Mouse (Mus musculus) embryonic facial prominence, embryonic 14.5 days (tissue): Measurements from ENCODE around the gene Lpcat2. TPM values are rescaled to one million over a fixed set of nuclear protein-coding genes. Genes with fewer than 3 reads are reported as not detected.

ENCODE experiments used
- ATAC-seq: fragments of 200-750 bp; cut with Nextera tagmentation; 2 replicates; pipeline ENCODE4 v1.8.0; 2017; ENCODE audit warnings: low read depth, moderate number of reproducible peaks, moderate TSS enrichment
- DNase-seq: peaks from one replicate; pipeline ENCODE4 v3.0.0-alpha.2; 2015; ENCODE audit warnings: low spot score
- H3K27ac ChIP-seq: fragments of 300-500 bp; sonication (generic); replicated peaks from 2 replicates; pipeline ENCODE4 v1.5.1; 2014; ENCODE audit warnings: low read depth, mild to moderate bottlenecking, low read length, moderate library complexity
- H3K27me3 ChIP-seq: fragments of 300-500 bp; sonication (generic); replicated peaks from 2 replicates; pipeline ENCODE4 v1.6.1; 2014; ENCODE audit warnings: low read length; ENCODE audit not compliant: control insufficient read depth, insufficient read depth
- H3K36me3 ChIP-seq: fragments of 300-500 bp; sonication (generic); 2 replicates; pipeline ENCODE4 v1.6.1; 2014; ENCODE audit warnings: low read length, mixed read lengths; ENCODE audit not compliant: control insufficient read depth, insufficient read depth
- H3K4me1 ChIP-seq: fragments of 300-500 bp; sonication (generic); 2 replicates; pipeline ENCODE4 v1.6.1; 2014; ENCODE audit warnings: antibody characterized with exemption, low read length; ENCODE audit not compliant: control insufficient read depth, insufficient read depth
- H3K4me2 ChIP-seq: fragments of 300-500 bp; sonication (generic); 2 replicates; pipeline ENCODE4 v1.6.1; 2014; ENCODE audit warnings: low read depth, mild to moderate bottlenecking, low read length, moderate library complexity, mixed read lengths
- H3K4me3 ChIP-seq: fragments of 300-500 bp; sonication (generic); 2 replicates; pipeline ENCODE4 v1.5.1; 2014; ENCODE audit warnings: low read depth, mild to moderate bottlenecking, low read length
- H3K9ac ChIP-seq: fragments of 300-500 bp; sonication (generic); 2 replicates; pipeline ENCODE4 v1.6.1; 2014; ENCODE audit warnings: low read depth, mild to moderate bottlenecking, low read length, moderate library complexity, mixed read lengths
- H3K9me3 ChIP-seq: fragments of 300-500 bp; sonication (generic); 2 replicates; pipeline ENCODE4 v1.6.1; 2016; ENCODE audit warnings: low read length; ENCODE audit not compliant: control insufficient read depth
- WGBS: fragments of 180-500 bp; shearing (Covaris S2); extraction: QIAGEN DNeasy Blood & Tissue Kit; methylation state at CpG from one replicate; pipeline ENCODE4 v1.1.7; 2014; 5-methylcytosine and 5-hydroxymethylcytosine counted together
- microRNA-seq: library from miRNA; unstranded; fragments of <30 nt; microRNA quantifications from one replicate; pipeline ENCODE4, GENCODE M21; 2016; ENCODE audit warnings: borderline number of aligned reads
- polyA plus RNA-seq: library from polyadenylated mRNA; unstranded; fragments of >200 nt; fragmentation: Nextera tagmentation; extraction: Ambion mirVana; gene quantifications from 2 replicates; pipeline ENCODE4 v1.2.1, GENCODE M21; 2014

Lpcat2 gene
- polyA plus RNA-seq, 1 experiment from 2014 or later = 10.2 TPM

DNA sequence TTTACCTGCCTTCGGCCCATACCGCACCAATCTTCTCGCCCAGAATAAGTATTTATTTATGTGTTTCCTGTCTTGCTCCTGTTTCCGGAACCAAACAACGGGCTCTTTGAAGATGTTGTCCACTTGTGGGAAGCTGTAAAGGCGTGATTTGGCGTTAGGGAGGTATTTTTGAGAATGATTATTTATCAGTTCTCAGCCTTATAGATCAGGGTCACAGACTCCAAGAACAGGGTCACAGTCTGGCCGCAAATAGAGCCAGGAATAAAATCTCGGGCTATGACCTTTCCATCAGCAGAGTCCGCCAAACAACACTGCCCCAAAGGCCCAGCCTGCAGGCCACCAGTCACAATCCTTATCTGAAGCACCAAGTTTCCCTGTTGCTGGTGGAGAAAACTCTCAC is 104.6 kb downstream of the Lpcat2 start, which contains the start of gene Slc6a2:
Slc6a2 (plus strand) TSS at position 301 of the 400 bp plus-strand sequence.
- no peak within 1 kb of the TSS for H3K27ac ChIP-seq
- H3K9me3 ChIP-seq = no peaks in the 10 kb centered on the region
- peaks cover 6% of the 10 kb centered on the region; the same call in 1 of the 2 replicates for H3K4me1 ChIP-seq
- peak within 1 kb of the TSS; percentile 43 for H3K4me3 ChIP-seq
- no peaks in the 10 kb centered on the region for H3K36me3 ChIP-seq
- peak within 1 kb of the TSS; percentile 90 for H3K4me2 ChIP-seq
- ATAC-seq (no peak), DNase-seq (no peak)
- WGBS = 63% methylated on average over 10 of the region's 10 CpGs
- peak within 1 kb of the TSS; percentile 55 for H3K9ac ChIP-seq
- peaks cover 44% of the 10 kb centered on the region for H3K27me3 ChIP-seq

DNA sequence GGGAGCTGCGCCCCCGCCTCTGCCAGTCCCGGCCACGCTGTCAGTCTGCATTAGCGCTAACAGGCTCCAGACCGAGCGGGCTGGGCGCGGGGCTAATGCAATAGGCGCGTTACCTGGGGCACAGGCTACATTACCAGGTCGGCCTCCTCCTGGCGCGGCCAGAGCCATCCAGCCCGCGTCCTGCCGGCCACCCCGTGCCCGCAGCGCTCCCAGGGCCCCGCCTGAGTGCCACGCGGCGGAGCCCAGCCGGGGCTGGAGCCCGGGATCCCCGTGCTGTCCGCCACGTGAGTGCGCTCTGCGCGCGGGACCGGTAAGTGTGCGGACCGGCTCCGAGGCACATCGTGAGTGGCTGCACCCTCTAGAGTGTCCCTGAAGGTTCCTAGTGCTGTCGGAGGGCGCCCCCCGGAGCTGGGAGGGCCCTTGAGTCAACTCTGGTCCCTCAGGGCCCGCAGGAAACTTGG is 105.3 kb downstream of the Lpcat2 start:
- H3K27me3 ChIP-seq = peaks cover 44% of the 10 kb centered on the region
- H3K4me3 ChIP-seq = peak overlapping the region; percentile 43

DNA sequence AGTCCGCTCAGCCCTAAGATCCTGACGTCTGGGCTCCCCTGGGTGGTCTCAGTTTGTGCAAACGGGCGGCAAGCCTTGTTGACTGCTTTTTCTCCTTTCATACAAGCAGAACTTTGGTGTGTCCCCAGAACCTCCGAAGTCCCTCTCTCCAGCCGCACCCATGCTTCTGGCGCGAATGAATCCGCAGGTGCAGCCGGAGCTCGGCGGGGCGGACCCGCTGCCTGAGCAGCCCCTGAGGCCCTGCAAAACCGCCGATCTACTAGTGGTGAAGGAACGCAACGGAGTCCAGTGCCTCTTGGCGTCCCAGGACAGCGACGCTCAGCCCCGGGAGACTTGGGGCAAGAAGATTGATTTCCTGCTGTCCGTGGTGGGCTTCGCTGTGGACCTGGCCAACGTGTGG is 105.9 kb downstream of the Lpcat2 start:
- H3K27me3 ChIP-seq = peaks cover 44% of the 10 kb centered on the region
- H3K4me1 ChIP-seq = peaks cover 6% of the 10 kb centered on the region; the same call in 1 of the 2 replicates
- H3K36me3 ChIP-seq = no peaks in the 10 kb centered on the region
- H3K4me2 ChIP-seq = peak overlapping the region; percentile 90
- WGBS = 2% methylated on average over 19 of the region's 25 CpGs
- peak overlapping the region; percentile 43 for H3K4me3 ChIP-seq
- no peaks in the 10 kb centered on the region for H3K9me3 ChIP-seq
- ATAC-seq (no peak), DNase-seq (peak; percentile 11)
- no peak overlapping the region for H3K27ac ChIP-seq
- no peak overlapping the region for H3K9ac ChIP-seq

More for the DNA sequence above, 105.3 kb downstream of the Lpcat2 start:
- H3K27ac ChIP-seq = no peak overlapping the region
- ATAC-seq = peak; percentile 60; the same call in 1 of the 2 replicates
- H3K4me2 ChIP-seq = peak overlapping the region; percentile 90
- 1% methylated on average over 16 of the region's 42 CpGs for WGBS
- DNase-seq = peak; percentile 17
- H3K9ac ChIP-seq = peak overlapping the region; percentile 55
- H3K9me3 ChIP-seq = no peaks in the 10 kb centered on the region
- no peaks in the 10 kb centered on the region for H3K36me3 ChIP-seq
- peaks cover 6% of the 10 kb centered on the region; the same call in 1 of the 2 replicates for H3K4me1 ChIP-seq

DNA sequence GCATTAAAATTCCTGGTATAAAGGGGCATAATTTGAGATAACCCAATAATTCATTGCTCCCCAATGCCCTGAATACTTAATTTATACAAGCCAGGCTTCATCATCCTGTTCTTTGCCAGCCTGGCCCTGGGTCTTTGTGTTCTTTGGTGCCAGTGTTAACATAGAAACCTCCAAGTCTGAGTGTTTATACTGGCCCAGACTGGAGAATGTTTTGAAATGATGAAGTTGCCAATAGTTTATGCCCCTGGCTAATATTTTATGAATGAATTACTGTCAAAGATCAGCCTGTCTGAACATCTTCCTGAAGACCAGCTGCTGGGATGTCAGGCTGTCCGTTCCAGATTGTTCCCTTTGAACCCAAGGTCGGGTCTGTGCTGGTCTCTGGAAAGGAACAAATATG is 109.4 kb downstream of the Lpcat2 start:
- H3K4me2 ChIP-seq = no peak overlapping the region
- H3K27ac ChIP-seq = no peak overlapping the region
- DNase-seq (no peak), ATAC-seq (no peak)
- no peak overlapping the region for H3K4me3 ChIP-seq
- WGBS = 57% methylated on average over 2 of the region's 2 CpGs
- H3K9me3 ChIP-seq = no peaks in the 10 kb centered on the region
- H3K27me3 ChIP-seq = peaks cover 34% of the 10 kb centered on the region
- no peaks in the 10 kb centered on the region for H3K36me3 ChIP-seq
- H3K9ac ChIP-seq = no peak overlapping the region
- H3K4me1 ChIP-seq = peaks cover 6% of the 10 kb centered on the region; the same call in 1 of the 2 replicates

Small RNA genes lying within 50 kb of the gene (microRNA-seq; reads per million reads assigned to microRNA genes)
- not detected for gene Gm22151

Other genes with a start within 250 kb of the Lpcat2 start
- gene Irx6, start 181.1 kb upstream of the Lpcat2 start, polyA plus RNA-seq = 0.37 and 0.40 TPM in 2 replicates
- 330 and 352 TPM in 2 replicates for gene Mmp2, start 28.0 kb upstream of the Lpcat2 start, polyA plus RNA-seq
- gene Capns2, start 46.1 kb downstream of the Lpcat2 start, polyA plus RNA-seq = 17.6 and 17.9 TPM in 2 replicates
- 1.00 and 1.7 TPM in 2 replicates for gene Slc6a2, start 104.7 kb downstream of the Lpcat2 start, polyA plus RNA-seq
- gene Ces1a, start 192.9 kb downstream of the Lpcat2 start, polyA plus RNA-seq = not detected in 2 replicates
- 0.36 TPM in 1 of 2 replicates, not detected in the other for gene Ces1b, start 224.7 kb downstream of the Lpcat2 start, polyA plus RNA-seq